Mouse (Mus musculus) CD4-positive helper T cell, adult 2 months (primary cell): ENCODE data around the gene Mrpl38.
"Not testable (repeated sequence)": the region's sequence is repeated elsewhere in the genome, so short reads cannot be mapped to it uniquely, and the experiment has no call there.

ENCODE experiments used
- DNase-seq: peaks from one replicate; pipeline ENCODE4 v3.0.0-alpha.2; 2012; ENCODE audit warnings: low read depth, missing footprints, low spot score

Mrpl38 gene

DNA sequence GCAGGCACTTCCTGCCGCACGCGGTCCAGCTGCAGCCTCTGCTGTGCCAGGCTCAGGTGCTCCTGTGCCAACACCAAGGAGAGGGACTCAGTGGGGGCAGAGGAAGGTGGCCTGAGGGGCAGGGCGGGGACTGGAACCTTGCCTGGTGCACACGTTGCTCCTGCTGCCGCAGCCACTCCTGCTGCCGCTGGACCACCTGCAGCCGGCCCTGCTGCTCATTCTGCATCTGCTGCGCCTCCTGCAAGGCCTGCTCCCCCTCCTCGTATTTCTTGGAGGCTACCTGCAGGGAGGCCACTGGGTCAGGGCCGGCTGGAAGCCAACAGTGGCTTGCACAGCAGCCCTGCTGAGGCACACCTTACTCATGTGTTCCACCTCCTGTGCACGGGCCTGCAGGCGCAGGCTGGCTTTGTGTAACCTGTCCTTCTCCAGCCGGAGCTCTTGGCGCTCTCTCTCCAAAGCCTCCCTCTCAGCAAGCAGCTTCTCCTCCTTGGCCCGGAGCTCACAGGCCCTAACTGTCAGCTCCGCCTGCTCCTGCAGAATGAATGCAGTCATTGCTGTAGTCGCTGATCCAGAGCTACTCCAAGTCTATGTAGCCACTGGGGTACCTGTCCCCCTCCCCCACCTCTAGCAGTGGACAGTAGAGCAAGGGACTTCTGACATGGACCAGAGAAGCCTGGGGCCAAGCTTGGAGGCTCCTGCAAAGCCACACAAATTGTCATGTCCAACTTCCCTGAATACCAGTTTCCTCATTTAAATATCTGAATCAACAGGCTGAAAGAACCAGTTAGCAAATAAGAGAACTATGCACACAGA is 7.0 kb upstream of the Mrpl38 start:
- DNase-seq: no peak

DNA sequence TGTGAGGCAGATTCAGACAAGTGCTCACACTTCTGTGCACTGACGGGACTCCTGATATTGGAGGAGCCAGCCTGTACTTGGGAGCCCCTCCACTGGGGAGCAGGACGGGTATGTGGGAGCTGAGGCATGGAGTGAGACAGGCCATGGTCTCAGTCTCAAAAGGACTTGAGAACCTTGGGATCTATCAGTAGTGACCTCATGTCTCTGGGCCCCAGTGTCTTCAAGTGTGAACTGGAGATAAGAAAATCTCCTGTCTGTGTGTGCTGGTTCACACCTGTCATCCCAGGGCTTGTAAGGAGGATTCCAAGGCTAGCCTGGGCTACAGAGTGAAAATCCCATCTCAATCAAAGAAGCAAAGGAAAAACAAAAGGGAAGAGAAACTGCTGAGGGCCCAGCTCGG is 4.8 kb upstream of the Mrpl38 start:
- no peak for DNase-seq

DNA sequence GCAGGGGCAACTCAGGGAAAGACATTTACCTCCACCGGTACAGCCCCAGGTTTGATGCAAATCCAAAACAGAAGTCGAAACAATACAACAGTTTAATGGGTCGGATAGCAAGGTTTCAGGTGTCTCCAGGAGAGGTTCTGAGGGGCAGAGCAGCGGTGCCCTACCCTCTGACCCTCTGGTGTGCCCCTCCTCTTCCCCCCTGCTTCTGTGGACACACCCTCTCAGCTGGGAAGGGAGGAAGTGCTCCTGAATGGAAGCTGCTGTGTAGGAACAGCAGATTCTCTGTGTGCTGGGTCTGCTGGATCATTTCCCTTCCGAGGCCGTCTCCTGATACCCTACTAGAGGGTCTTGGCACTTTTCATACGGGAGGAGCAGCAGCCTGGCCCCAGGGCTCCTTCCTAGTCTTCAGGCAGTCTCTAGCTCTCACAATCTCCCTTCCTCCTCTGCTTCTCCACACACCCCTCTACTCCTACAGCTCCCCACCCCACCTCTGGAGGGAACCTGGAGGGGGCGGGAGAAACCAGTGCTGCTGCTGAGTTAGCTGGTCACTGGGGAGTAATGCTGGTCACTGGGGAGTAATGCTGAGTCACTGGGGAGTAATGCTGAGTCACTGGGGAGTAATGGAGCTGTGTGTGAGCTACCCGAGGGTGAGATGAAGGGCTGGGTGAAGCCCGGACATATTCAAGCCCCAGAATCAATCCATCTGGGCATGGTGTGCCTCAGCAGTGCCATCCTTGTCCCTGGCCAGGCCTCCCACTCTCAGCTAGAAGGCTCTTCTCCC is 3.7 kb upstream of the Mrpl38 start:
- no peak for DNase-seq

DNA sequence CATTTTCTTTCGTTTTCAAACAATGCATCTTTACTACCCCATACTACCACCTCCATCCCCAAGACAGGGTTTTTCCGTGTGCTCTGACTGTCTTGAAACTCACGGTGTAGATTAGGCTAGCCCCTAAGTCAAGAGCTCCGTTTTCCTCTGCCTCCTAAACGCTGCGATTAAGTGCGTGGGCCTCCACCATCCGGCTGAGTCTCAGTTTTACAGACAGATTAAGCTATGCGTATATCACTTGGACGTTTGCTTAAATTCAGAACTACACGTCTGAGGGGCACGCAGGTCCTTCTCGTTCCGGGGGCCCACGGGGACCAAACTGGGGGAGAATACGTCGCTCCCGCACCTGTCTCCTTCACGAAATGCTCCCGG is 586 bp downstream of the Mrpl38 start:
- no peak for DNase-seq

DNA sequence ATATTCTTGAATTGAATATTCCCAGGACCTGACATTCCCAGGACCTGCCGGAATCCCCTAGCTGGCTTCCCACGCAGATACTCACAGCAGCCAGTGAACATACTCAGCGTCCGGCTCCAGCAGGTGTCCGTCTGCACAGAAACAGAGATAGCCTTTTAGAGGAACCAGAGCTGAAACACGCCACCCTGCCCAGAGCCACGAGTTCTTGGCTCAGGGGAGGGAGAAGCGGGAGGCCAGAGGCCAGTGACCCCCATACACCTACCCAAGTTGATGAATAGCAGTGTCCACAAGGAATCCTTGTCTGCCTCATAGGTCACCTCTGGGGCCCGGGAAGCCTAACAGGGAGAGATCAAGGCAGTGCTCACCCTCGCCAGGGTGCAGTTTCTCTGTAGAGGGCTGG is 4.5 kb downstream of the Mrpl38 start:
- DNase-seq: no peak

DNA sequence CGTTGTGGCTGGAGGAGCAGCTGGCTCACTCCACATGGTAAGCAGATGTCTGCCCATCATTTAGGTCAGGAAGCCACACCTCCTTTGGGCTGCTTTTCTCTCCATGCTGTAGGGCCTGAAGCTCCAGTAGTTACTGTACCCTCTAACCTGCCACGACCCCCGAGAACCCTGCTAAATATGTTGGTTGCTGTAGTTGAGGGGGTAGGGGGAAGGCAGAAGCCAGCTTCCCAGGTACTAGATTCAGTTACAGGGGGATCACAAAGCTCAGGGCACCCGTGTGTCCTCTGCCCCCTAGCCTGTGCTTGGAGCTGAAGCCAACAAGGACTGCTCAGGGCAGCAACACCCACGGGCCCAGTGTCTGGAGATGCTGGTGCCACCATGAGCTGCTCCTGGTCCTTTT is 5.2 kb downstream of the Mrpl38 start:
- DNase-seq: no peak

DNA sequence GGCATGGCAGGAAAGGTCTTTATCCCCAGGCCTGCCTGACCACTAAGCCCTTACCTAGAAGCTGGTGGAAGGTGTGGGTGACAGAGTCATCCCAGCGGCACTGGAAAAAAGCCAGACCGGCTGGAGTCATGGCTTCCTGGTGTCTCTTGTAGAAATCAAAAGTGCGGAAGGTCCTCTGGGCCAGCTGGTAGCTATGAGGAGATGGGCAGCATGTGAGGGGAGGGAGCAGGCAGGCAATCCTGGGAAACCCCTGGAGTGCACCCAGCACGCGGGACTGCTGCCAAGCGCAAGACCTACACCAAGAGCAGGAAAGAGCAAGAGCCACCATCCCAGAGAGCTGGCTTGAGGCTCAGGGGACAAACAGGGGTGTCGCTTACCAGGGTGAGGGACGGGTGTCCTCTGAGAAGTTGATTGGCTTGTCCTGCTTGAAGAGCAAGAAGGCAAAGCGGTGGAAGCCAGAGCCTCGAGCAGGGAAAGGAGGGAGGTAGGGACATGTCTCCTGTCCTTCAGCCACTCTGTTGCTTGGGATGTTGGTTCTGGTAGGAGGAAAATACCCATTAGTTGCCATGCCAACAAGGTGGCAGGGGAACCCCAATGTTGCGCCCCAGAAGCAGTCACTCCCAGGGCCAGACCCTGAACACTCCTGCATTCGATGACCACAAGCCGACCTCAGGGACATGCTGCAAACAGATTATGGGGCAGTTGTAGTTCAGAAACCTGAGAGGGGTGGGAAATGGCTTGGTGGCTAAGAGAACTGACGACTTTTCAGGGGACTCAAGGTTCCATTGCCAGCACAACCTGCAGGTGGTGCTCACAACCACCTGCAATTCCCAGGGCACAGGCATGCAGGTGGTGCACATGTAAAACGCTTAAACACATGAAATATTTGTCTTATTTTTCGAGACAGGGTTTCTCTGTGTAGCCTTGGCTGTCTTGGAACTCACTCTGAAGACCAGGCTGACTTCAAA is 6.0 kb downstream of the Mrpl38 start:
- peak; percentile 49 for DNase-seq

DNA sequence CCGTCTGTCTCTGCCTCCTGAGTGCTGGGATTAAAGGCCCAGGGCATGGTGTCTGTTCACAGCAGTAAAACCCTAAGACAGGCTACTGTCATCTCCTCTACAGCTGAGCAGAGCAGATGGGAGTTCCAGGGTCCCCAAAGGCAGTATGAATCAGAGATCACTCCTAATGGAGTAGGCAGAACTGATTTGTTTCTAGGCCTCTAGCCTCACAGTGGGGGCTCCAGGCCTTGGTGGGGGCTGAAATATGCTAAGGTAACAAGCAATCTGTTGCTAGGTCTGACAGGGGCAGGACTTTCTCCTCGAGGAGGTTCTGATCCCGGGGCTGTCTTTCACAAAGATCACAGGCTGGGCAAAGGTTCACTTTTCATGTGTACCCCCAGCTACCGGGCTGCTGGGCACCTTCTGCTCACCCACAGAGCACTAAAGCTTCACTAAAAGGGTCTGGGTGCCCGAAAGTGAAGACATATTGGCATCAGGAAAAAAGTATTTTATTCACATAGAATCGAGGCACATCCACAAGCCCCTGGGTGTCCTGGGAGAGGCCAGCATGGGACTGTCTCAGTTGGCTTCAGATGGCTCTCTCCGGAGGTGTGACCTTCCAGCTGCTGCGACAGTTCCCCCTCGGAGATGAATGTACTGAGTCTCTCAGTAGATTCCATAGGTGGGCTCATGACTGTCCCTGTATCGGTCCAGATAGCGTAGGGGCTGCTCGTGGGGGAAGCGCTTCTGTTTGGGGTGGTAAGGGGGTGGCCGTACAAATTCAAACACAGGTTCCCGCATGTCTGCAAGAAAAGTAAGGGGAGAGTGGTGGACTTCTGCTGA is 7.1 kb downstream of the Mrpl38 start:
- DNase-seq: no peak

DNA sequence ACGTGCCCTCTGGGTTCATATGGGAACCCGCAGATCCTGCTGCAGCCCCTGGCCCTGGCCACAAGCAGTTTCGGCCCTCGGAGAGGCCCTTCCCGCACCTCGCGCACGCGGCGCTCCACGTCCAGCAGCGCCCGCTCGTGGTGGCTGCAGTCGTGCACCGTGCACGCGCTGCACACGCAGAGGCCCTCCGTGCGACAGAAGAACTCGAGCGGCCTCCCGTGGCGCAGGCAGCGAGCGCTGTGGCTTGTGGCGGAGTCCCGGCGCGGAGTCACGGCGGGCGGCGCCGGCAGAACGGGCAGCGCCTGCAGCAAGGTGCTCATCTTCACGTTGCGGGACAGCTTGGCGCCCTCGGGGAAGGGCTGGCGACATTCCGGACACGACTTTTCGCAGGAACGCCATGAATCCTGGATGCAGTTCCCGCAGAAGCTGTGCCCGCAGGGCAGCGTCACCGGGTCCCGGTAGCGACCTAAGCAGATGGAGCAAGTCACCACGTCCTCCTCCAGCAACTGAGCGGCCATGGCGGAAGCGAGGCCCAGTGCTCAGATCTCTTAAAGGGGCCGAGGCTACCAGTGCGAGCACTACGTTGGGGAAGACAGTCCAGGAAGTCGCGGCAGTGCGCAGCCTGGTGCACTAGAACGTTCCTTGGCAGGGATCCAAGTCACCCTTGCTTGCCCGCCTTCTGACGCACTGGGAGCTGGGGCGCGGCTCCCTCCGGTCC is 8.0 kb downstream of the Mrpl38 start, which contains the start of gene Trim65:
Trim65 (minus strand) TSS at position 641 of the 718 bp plus-strand sequence.
- DNase-seq: peak; percentile 95

DNA sequence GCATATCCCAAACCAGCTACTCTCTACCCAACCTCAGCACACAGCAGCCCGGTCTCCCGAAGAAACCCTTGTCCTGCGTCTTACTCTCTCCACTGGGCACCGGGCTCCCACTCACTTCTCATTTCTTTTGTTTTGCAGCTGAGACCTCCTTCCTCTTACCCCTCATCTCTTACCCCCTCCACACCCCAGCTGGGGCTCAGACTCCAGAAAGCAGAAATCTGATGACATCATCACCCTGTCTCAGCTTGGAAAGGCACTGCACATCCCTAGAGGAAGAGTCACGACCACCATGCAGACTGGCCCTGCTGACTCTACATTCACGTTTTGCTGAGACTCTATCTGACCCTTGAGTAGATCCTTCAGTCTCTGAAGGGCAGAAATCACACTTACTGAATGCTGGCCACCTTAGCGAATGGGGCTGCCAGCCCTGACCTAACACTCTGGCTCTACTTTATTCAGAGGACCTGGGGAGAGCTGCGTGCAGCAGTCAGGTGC is 8.6 kb downstream of the Mrpl38 start:
- DNase-seq: no peak

DNA sequence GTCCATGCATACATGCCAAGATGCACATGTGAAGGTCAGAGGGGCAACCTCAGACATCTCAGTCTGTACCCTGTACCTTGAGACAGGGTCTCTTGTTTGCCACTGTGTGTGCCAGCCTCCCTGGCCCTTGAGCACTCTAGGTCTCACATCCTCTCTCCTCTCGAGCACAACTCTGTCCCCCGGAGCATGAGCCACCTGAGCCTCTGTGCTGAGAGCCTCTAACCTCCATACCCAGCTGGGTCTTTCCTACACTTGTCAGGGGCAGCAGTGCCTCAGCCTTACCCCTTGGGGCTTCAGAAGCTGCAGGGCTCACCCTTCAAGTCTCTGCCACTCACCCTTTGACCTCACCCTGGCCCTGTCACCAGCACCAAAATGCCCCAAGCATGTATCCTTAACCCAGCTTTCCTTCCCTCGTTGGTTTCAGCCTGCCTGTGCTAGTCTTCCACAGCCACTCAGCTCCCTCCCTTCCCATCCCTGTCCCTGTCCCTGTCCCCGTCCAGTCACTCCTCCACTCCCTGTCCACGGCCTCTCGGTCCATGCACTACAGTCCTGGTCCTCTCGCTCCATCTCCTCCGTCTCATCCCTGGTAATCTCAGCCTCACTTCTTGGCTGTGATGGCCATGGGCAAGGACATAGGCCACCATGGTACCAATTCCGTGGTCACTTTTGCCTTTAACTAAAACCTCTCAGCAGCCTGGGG is 9.4 kb downstream of the Mrpl38 start:
- DNase-seq: no peak

DNA sequence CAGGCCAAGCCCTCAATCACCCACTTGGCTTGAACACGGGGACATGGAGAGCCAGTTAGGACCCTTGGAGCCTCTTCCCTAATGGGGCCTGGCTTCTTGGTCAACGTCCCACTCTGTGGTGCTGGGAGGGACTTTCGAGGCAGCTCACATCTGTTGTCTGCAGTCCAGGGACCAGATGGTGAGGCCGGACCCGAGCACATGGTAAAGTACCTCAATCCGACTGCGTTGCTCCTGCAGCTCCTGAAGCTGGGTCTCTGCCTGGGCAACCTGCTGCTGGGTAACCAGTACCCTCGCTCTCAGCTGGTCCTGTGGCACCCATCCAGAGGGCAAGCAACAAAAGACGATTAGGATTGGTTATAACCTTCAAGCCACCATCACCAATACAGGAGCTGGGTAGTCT is 10.7 kb downstream of the Mrpl38 start:
- DNase-seq: no peak

DNA sequence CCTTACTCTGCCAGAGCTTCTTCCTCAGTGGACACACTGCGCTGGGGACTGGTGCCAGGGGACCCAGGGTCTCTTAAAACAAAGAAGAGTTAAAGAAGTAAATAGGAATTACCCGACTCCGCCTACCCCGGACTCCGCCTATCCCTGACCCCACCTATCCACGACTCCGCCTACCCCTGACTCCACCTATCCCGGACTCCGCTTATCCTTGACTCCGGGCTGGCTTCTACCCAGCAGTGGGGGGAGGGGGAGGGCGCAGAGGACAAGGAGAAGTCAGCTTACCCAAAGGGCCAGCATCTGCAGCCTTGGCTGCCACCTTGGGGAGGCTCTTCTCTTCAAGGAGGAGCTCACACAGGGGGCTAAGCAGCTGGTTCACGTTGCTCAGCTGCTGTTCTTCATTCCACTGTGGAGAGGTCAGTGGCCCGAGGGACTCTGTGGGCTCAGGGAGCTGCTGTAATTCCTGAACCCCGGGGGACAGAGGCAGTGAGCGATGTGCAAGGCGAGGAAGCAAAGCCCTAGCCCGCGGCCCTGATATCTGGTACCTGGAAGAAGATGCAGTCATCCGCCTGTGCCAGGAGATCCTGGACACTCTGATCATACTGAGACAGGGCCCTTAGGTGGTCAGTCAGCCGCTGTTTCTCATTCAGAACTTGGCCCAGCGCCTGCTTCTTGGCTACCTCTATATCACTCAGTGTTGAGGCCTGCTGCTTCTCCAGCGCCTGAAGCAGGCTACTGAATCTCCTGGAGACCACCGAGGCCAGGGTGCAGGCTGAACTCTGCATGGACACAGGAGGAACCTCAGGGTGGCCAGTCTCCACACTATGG is 11.3 kb downstream of the Mrpl38 start, which contains the start of gene Trim47:
Trim47 (minus strand) TSS at position 55 of the 825 bp plus-strand sequence.
- DNase-seq: no peak

DNA sequence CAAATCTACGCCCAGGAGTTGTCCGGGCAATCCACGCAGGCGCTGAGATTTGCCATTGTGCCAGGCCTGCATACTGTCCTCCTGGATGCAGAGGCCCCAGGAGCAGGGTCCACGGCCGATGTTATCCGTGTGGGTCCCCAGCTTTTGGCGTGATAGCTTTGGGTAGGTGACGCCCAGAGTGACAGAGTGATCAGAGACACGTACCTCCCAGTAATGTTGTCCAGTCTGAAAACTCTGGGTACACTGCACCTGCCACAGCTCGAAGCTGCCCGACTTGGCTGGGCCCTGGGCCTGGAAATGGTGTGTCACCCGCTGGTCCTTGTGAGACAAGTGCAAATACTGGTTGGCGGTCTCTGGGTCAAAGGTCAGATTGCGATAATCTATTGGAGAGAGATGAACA is 12.4 kb downstream of the Mrpl38 start:
- DNase-seq: no peak

DNA sequence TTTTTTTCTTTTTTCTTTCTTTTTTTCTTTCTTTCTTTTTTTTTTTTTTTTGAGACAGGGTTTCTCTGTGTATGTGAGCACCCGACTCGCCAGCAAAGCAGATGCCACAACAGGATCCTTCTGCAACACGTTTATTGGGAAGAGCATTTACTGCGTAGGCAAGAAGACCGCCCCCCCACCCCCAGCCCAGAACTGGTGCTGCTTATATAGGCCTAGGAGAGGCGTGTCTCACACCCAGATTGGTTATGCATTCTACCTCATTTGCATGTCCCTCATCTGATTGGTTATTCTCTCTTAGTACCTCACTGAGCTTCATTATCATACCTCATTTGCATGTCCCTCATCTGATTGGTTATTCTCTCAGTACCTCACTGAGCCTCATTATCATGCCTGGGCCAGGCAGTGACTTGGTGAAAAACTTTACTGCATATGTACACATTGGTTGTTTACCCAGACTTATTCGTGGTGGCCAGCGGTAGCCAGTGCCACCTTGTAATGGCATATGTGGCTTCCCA is 16.9 kb downstream of the Mrpl38 start:
- not testable (repeated sequence) for DNase-seq

DNA sequence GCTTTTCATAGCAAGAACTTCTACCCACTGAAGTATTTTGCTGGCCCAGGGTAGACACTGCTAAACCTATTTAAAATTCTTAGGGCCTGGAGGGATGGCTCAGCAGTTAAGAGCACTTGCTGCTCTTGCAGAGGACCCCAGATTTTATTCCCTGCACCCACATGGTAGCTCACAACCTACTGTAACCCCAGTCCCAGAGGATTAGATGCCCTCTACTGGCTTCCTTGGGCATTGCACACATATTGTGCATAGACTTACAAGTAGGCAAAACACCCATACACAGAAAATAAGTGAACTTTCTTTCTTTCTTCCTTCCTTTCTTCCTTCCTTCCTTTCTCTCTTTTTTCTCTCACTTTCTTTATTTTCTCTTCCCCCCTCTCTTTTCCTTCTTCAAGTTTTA is 20.8 kb downstream of the Mrpl38 start:
- DNase-seq: no peak

DNA sequence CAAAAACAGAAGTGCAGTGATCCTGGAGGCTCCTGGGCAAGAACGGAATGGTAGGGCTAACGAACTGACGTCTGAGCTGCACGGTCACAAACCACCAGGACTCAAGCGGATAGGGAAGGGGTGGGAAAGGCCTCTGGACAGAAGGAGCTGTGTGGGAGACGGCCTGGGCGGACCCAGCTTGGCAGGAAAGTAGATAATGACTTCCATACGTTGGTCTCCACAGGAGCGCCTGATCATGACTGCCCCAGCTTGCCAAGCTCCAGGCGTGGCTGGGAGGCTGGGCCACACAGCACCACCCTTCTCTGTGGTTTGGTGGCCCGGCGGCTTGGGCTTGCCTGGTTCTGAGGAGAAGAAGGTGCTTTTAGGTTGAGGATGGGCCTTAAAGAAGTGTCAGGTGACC is 21.4 kb downstream of the Mrpl38 start:
- no peak for DNase-seq

DNA sequence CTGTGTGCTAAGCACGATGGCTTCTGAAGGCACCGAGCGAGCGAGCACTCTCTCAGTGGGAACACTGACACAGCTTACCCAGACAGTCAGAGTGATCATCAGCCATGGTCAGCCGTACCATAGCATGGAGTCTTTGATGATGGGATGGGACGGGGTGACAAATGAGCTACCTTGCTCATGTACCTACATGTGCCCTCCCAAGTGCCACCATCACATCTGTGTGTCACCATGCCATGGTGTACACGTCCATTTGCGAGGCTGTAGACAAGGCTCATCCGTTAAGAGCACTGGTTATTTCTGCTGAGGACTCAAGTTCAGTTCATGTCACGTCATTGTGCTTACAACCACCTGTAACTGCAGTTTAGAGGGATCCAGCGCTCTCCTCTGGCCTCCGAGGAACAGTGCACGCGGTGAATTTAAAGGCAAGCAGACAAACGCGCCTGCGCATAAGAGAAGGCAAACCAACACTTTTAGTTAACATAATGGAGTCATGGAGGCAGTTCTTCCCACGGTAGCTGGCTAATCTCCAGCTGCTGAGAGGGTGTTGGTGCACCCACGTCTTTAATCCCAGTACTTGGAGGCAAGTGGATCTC is 27.0 kb downstream of the Mrpl38 start:
- no peak for DNase-seq
